Mouse (Mus musculus) cerebellum, postnatal 25 days (tissue): Measurements from ENCODE around the gene Atg16l2.
A peak's percentile ranks its signal among the peaks of the same experiment; 100 is the strongest.

Experiments
- DNase-seq, 2 experiments: peaks; one replicate each; pipeline ENCODE4 v3.0.0; 2021; ENCODE audit warnings: mixed read lengths in 2 of 2

Gene Atg16l2

GRCm38 (mm10) chr7:101320399-101321217, 18.6 kb upstream of the Atg16l2 start:
- DNase-seq = peak; percentile 79 to 87

DNA sequence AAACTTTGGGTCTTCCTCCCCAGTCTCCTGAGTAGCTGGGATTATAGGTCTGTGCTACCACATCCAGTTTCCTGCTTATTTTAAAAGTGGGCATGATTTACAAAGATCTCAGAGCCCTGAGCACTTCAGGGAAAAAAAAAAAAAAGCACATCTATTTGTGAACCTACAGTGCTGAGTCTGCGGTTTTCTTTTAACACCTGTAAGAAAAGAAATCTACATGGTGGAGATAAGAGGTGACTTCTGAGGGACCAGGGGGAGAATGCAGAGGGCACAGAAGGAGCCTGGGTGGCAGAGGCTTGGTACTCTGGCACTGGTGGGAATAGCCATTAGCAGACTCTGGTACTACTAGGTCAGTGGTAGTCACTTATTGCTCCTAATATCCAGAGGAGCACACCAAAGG, 17.7 kb upstream of the Atg16l2 start:
- no peak for DNase-seq

DNA sequence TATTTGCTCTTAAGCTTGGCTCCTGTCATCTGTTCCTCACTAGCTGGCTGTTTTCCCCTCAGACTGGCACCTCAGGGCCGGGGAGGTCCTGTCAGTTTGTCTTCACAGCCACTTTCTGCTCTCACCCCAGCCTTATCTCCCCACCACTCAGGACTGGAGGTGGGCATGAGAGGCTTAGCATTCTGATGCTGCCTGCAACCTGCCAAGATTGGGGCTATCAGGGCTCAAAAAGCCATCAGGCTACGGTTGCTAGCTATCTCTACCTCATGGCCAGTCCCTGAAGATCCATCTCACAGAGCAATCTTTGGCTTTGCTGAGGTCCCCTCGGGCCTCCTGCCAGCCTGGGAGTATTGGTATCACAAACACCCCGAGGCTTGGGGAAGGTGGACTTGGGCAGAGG, 16.8 kb upstream of the Atg16l2 start:
- no peak for DNase-seq

DNA sequence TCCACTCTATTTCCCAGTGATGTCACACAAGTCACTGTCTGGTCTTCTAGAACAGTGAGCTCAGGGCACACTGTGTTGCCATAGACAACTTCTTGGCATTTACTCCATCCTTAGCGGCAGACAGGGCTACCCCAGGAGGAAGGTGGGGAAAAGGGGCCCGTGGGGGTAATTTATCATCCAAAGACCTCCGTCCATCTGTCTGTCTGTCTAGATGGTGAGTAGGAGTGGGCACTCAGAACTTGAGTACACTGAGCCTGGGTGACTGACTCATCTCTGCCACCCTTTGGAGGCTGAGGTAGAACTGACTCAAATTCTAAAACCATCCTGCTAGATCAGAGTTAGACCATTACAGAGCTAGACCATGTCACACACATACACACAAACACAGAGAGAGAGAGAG, 15.0 kb upstream of the Atg16l2 start, which contains the start of gene Stard10:
Gene Stard10 (plus strand): TSS at position 73 of the 400 bp plus-strand sequence.
- DNase-seq = no peak

GRCm38 (mm10) chr7:101316591-101317001, 14.5 kb upstream of the Atg16l2 start:
- no peak for DNase-seq

GRCm38 (mm10) chr7:101315699-101316098, 13.6 kb upstream of the Atg16l2 start:
- no peak for DNase-seq

DNA sequence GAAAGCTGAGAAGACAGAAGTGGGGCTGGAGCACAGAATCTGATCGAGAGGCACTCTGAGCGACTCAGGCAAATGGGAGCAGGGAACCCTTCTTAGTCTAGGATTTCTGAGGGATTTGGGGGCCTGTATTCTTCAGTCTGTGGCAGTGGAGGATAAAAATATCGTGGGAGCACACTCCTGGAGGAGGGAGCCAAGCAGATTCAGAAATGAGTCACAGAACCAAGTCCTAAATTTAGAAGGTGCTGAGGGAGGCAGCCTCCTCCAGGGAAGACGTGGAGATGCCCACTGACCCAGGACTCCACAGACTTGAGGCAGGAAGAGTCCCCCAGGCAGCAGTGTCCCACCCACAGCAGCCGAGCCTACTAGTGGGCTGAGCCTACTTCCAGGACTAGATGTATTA, 12.3 kb upstream of the Atg16l2 start:
- DNase-seq = no peak

GRCm38 (mm10) chr7:101313033-101313432, 11.0 kb upstream of the Atg16l2 start:
- no peak for DNase-seq

DNA sequence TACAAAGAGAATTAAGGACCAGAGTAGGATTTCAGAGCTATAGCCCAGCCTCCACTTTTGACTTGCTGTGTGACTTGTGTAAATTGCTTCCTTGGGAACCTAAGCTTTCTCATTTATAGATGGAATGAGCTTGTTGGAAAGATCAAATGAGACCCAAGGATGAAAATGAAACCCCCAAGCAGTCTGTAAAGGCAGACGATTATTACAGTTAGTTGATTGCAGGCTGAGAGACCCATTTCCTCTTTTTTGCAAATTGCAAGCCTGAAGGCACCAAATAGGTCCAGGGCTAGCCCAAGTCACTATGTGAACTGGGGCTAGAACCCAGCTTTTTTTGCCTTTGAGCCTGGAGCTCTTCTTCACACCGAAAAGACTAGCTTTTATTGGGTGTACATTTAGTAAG, 9.0 kb upstream of the Atg16l2 start:
- DNase-seq = no peak

GRCm38 (mm10) chr7:101310327-101311028, 8.4 kb upstream of the Atg16l2 start:
- peak; percentile 98 to 99 for DNase-seq

DNA sequence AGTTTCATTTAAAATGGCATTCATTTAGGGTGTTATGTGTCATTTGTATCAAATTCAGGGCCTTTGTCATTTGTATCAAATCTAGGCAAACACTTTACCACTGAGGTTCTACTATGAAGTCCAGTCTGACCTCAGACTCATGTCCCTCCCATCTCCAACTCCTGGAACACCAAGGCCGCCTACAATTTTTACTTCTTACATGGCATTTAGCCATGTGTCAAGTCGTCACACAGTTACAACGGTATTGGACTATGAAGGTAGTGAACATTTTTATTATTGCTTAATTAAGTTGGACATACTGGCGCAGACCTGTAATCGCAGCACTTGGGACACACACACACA, 7.9 kb upstream of the Atg16l2 start:
- no peak for DNase-seq

- no peak for DNase-seq
Measured at GRCm38 (mm10) chr7:101306841-101307240, 4.8 kb upstream of the Atg16l2 start.

GRCm38 (mm10) chr7:101302691-101303090, 640 bp upstream of the Atg16l2 start:
- no peak for DNase-seq

DNA sequence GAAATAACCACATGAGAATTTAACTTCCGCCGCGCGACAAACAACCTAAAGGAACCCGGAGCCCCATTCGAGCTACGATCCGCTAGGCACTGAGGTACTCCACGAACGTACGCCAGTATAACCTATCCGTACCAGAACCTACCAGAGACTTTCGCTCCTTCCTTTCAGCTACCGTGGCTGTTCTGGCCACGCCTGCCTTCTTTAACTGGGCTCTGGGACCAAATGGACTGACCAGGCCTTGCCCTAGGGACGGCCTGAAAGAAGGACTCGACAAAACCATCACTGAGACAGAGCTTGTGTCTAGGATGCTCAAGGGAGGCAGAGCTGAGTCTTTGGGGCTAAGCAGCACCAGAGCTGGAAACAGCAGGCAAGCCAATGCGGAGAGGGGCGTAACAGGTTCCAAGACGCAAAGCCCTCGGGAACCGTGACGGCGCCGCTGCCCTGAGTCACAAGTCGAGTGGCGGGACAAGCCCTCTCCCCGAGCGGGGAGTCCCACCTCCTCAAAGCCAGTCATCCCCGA, 630 bp downstream of the Atg16l2 start:
- DNase-seq = no peak

DNA sequence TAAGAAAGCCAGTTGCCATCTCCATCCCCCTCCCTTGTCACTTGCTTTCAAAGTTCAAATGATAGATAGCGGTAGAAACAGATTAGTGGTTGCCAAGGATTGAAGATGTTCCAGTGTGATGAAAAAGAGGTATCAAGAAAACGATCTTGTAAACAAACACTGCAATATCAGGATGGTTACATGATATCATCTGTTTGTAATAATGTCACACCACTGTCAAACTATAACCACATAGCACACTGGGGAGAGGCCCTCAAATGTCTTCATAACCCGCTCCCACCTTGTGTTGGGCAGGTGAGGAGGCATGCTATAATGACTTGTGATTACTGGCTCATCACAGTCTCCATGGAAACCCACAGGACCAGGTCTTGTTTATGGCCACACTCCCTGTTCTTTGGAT, 3.7 kb downstream of the Atg16l2 start:
- no peak for DNase-seq

GRCm38 (mm10) chr7:101297023-101297405, 5.0 kb downstream of the Atg16l2 start:
- peak in 1 of 2 experiments; percentile 74 for DNase-seq

DNA sequence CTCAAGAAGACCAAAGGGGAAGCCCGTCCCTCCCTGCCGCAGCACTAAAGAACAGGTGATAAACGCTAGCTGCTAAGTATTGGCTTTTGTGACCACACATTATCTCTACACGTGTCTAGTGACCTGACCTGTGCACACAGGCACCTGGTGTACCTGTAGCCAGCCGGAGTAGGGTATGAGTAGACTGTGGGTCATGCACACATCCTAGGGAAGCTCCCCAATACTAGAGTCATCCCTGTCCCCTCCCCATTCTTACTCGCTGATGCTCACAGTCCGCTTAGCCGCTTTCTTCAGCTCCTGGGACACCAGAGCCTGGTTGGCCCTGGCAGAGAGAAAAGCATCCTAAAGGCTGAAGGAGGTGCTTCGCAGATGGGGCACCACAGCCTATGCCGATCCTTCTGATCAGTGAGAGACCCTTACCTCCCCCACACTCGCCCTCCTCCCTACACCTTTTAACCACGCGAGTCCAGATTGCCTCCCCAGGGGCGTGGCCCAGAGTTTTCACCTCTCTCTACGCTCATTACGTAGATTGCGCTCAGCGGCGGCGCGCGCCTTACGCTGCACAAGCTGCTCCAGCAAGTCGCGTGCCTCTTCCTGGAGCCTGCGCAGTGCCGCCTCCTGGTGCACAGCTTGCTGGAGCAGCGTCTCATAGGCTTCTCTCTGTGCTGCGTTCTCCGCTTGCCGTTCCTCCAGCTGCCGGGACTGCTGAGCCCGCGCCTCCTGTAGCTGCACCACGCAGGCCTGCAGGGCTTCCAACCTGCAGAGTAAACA, 5.6 kb downstream of the Atg16l2 start:
- peak; percentile 90 to 94 for DNase-seq

- no peak for DNase-seq
Measured at GRCm38 (mm10) chr7:101295438-101295837, 6.6 kb downstream of the Atg16l2 start.

- no peak for DNase-seq
Measured at GRCm38 (mm10) chr7:101293611-101294010, 8.4 kb downstream of the Atg16l2 start.

DNA sequence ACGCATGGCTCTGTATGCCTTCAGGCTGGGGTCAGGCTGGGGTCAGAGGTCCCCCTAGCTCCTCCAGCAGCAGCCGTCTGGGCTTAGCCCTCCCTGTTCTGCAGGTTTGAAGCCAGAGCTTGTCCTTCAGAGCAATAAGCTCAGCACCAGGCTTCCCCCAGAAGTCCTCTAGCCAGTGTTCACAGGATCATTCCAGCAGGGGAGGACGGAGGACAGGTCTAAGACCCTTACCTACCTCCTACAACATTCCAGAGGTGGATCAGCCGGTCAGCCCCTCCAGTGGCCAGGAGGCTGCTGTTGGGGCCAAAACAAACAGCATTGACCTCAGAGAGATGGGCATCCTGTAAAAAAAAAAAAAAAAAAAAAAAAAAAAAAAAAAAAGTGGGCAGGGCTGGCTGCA, 8.9 kb downstream of the Atg16l2 start:
- no peak for DNase-seq

DNA sequence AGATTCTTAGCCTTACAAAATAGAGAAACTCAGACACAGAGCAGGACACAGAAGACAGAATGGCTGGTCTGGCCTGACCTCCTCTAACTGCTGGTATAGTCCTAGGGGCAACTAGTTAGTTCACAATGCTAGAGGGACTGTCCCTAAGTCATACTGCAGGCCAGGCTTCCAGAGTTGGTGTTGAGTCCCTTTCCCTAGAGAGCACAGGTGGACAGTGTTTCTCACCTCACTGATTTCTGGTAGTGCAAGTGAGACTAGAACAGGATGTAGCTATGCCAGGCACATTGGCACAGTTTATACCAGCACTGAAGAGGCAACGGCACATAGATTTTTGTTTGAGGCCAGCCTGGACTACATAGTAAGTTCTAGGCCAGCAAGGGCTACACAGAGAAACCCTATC, 9.4 kb downstream of the Atg16l2 start:
- DNase-seq = no peak

GRCm38 (mm10) chr7:101292086-101292485, 10.0 kb downstream of the Atg16l2 start:
- DNase-seq = no peak

- DNase-seq = no peak
Measured at GRCm38 (mm10) chr7:101291641-101292040, 10.4 kb downstream of the Atg16l2 start.
